Mouse (Mus musculus) E14TG2a.4 (cell line): Measurements from ENCODE around the gene Srcap.

Experiments used
- CTCF ChIP-seq: conservative IDR thresholded peaks from 2 replicates; pipeline ENCODE4 v1.5.1; 2014; ENCODE audit warnings: low read length
- NANOG ChIP-seq: IDR thresholded peaks from 2 replicates; pipeline ENCODE4 v1.6.1; 2014; ENCODE audit warnings: borderline replicate concordance, low read length, mixed read lengths
- POU5F1 ChIP-seq: IDR thresholded peaks from 2 replicates; pipeline ENCODE4 v1.6.1; 2014; ENCODE audit warnings: low read length, borderline replicate concordance

DNA sequence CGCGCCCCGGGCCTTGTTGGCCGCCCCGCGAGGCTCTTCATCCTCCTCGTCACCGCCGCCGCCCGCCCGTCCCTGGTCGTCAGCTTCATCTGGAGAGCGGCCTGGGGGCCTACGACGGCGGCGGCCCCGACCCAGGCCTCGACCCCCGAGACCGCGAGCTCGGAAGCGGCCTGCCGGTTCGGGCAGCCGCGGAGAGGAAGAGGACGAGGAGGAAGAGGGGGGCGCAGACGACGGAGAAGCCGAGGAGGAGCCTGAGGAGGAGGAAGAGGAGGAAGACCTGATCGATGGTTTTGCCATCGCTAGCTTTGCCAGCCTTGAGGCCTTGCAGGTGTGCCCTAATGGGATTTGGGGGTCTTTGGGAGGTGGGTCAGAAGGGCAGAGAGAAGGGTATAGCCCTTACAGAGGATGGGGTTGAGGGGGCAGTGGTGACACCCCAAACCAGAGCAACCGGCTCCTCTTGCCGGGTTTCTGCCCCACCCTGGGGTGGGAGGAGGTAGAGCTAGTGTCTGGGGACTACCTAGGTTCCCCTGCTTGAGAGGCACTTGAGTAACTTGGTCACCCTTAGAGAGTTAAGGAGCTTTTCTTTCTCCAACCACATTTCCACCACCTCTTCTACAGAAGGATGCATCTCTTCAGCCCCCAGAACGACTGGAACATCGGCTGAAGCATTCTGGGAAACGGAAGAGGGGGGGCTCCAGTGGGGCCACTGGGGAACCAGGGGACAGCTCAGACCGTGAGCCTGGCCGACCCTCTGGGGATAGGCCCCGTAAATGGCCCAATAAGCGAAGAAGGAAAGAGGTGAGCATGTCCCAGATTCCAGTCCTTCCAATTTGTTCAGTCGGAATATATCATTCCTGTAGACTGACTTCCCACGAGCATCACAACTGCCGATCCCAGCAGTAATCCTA, 32.2 kb upstream of the Srcap start:
- no peak for TF ChIP-seq CTCF
- no peak for TF ChIP-seq POU5F1
- no peak for TF ChIP-seq NANOG
